Mouse (Mus musculus) layer of hippocampus, postnatal 25 days (tissue): ENCODE results near the gene Sit1. TPM values are rescaled to one million over a fixed set of nuclear protein-coding genes. Genes with fewer than 3 reads are reported as not detected.

Experiments
- total RNA-seq, 2 experiments: library from RNA; stranded (reverse); gene quantifications; 2 replicates each; pipeline ENCODE4 v1.2.3; 2021

Gene Sit1
- total RNA-seq, 2 experiments from 2014 or later: not detected

Other genes starting within 250 kb of the Sit1 start
- gene Atp8b5, start 216.6 kb downstream of the Sit1 start, total RNA-seq: under 1 TPM; 0.12 to 0.23 TPM
- 100 to 1,000 TPM; 122 to 123 TPM for gene Rusc2, start 101.8 kb downstream of the Sit1 start, total RNA-seq
- 1 to 10 TPM in 1 of 2 experiments, under 1 TPM in 1; 0.59 to 3.1 TPM for gene Fam166b, start 54.6 kb downstream of the Sit1 start, total RNA-seq
- gene Tesk1, start 41.8 kb downstream of the Sit1 start, total RNA-seq: 10 to 100 TPM; 74.1 to 77.6 TPM
- gene Cd72, start 29.1 kb downstream of the Sit1 start, total RNA-seq: under 1 TPM in 1 of 2 experiments, not detected in 1; 0.22 TPM
- gene Ccdc107, start 9.2 kb upstream of the Sit1 start, total RNA-seq: 10 to 100 TPM; 23.5 to 28.1 TPM
- under 1 TPM; 0.27 to 0.70 TPM for gene Arhgef39, start 16.0 kb upstream of the Sit1 start, total RNA-seq
- gene Car9, start 23.2 kb upstream of the Sit1 start, total RNA-seq: under 1 TPM; 0.22 to 0.35 TPM
- 1 to 10 TPM; 5.1 to 5.8 TPM for gene Tpm2, start 40.0 kb upstream of the Sit1 start, total RNA-seq
- 10 to 100 TPM; 58.8 to 71.2 TPM for gene Creb3, start 78.6 kb upstream of the Sit1 start, total RNA-seq
- gene Tln1, start 79.0 kb upstream of the Sit1 start, total RNA-seq: 10 to 100 TPM; 40.9 to 47.3 TPM
- gene Rgp1, start 95.0 kb upstream of the Sit1 start, total RNA-seq: 10 to 100 TPM; 40.9 to 42.7 TPM
- 10 to 100 TPM; 60.8 to 64.4 TPM for gene Gba2, start 95.1 kb upstream of the Sit1 start, total RNA-seq
- gene Msmp, start 100.8 kb upstream of the Sit1 start, total RNA-seq: not detected
- 10 to 100 TPM; 44.3 to 58.4 TPM for gene Npr2, start 148.2 kb upstream of the Sit1 start, total RNA-seq
- 1 to 10 TPM; 1.4 to 1.5 TPM for gene Spag8, start 169.9 kb upstream of the Sit1 start, total RNA-seq
- gene Hint2, start 172.7 kb upstream of the Sit1 start, total RNA-seq: 10 to 100 TPM; 36.6 to 38.8 TPM
- 10 to 100 TPM; 66.5 to 70.9 TPM for gene Tmem8b, start 185.2 kb upstream of the Sit1 start, total RNA-seq
- 1 to 10 TPM; 1.2 to 1.3 TPM for gene Fam221b, start 185.4 kb upstream of the Sit1 start, total RNA-seq
- not detected for gene Olfr70, start 217.1 kb upstream of the Sit1 start, total RNA-seq
- gene Olfr71, start 226.5 kb upstream of the Sit1 start, total RNA-seq: not detected
- 1 to 10 TPM in 1 of 2 experiments, under 1 TPM in 1; 0.54 to 1.2 TPM for gene Hrct1, start 243.5 kb upstream of the Sit1 start, total RNA-seq
- 1 to 10 TPM in 1 of 2 experiments, under 1 TPM in 1; 0.57 to 1.1 TPM for gene Spaar, start 246.3 kb upstream of the Sit1 start, total RNA-seq